Mouse (Mus musculus): ENCODE measurements at regions not wholly inside any gene's neighbourhood (a gene's known extent, or its start where the extent isn't known, plus 50 kb on each side); places are given as distances from the start of the nearest gene placed in this dataset.

DNA sequence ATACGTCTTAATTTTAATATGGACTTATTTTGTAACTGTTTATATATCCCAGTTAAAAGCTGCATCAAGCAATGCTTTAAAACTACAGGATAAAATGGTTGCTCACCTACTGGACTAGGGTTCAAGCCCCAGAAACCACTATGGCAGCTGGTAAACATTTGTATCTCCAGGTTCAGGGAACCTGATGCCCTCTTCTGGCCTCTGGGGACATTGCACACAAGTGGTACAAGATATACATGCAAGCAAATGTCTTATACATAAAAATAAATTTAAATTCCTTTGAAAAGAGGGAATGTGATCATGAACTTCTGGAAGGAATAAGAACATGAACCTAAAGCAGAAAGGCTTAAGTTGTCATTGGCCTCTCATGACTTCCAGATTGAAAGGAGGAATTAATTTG lies 257.8 kb upstream of the Ift57 start:
- TF ChIP-seq CTCF (IDR thresholded peaks at IDR 0.05; ENCODE audit: low read depth) (peak; percentile 37), EP300 (IDR thresholded peaks at IDR 0.05; ENCODE audit: low read depth) (no peak)

Measured in liver, postnatal 0 days (tissue).